Mouse (Mus musculus): Measurements from ENCODE around the gene Crip2. TPM values are rescaled to one million over a fixed set of nuclear protein-coding genes. Genes with fewer than 3 reads are reported as not detected.

The Crip2 gene
- polyA plus RNA-seq, 1 experiment from 2014 or later = 53.8 TPM

GRCm38 (mm10) chr12:113187011-113187375 is 47.0 kb downstream of the Crip2 start:
- no peak overlapping the region for H3K4me3 ChIP-seq (ENCODE audit: low read depth, low read length)
- H3K9ac ChIP-seq (ENCODE audit: low read length) = no peak overlapping the region
- ATAC-seq (ENCODE audit: insufficient number of reproducible peaks, low FRiP score, low TSS enrichment, low read depth) (no peak), DNase-seq (ENCODE audit: low spot score) (no peak)
- peaks cover 7% of the 10 kb centered on the region; the same call in 1 of the 2 replicates for H3K27me3 ChIP-seq (ENCODE audit: control insufficient read depth, insufficient read depth, low read length)
- H3K4me1 ChIP-seq (ENCODE audit: control insufficient read depth, insufficient read depth, low read length) = peaks cover 10% of the 10 kb centered on the region; the same call in 1 of the 2 replicates
- WGBS = 46% methylated on average over 4 of the region's 4 CpGs
- no peaks in the 10 kb centered on the region; the same call in 1 of the 2 replicates for H3K36me3 ChIP-seq (ENCODE audit: control insufficient read depth, insufficient read depth, low read length)
- no peak overlapping the region for H3K27ac ChIP-seq (replicated peaks; ENCODE audit: low read depth, low read length)
- peak overlapping the region; percentile 81 for H3K4me2 ChIP-seq (ENCODE audit: low read depth, severe bottlenecking)
- no peaks in the 10 kb centered on the region for H3K9me3 ChIP-seq (ENCODE audit: control insufficient read depth, low read length)

GRCm38 (mm10) chr12:113187584-113188295 is 47.7 kb downstream of the Crip2 start:
- no peaks in the 10 kb centered on the region; the same call in 1 of the 2 replicates for H3K36me3 ChIP-seq (ENCODE audit: control insufficient read depth, insufficient read depth, low read length)
- peaks cover 10% of the 10 kb centered on the region; the same call in 1 of the 2 replicates for H3K4me1 ChIP-seq (ENCODE audit: control insufficient read depth, insufficient read depth, low read length)
- H3K4me2 ChIP-seq (ENCODE audit: low read depth, severe bottlenecking) = peak overlapping the region; percentile 81
- ATAC-seq (ENCODE audit: insufficient number of reproducible peaks, low FRiP score, low TSS enrichment, low read depth) (no peak; the same call in 1 of the 2 replicates), DNase-seq (ENCODE audit: low spot score) (peak; percentile 92)
- no peaks in the 10 kb centered on the region for H3K9me3 ChIP-seq (ENCODE audit: control insufficient read depth, low read length)
- no peak overlapping the region for H3K27ac ChIP-seq (replicated peaks; ENCODE audit: low read depth, low read length)
- H3K9ac ChIP-seq (ENCODE audit: low read length) = no peak overlapping the region
- 3% methylated on average over 56 of the region's 56 CpGs for WGBS
- H3K4me3 ChIP-seq (ENCODE audit: low read depth, low read length) = peak overlapping the region; percentile 28
- peaks cover 7% of the 10 kb centered on the region; the same call in 1 of the 2 replicates for H3K27me3 ChIP-seq (ENCODE audit: control insufficient read depth, insufficient read depth, low read length)

- ATAC-seq (ENCODE audit: insufficient number of reproducible peaks, low FRiP score, low TSS enrichment, low read depth) (no peak), DNase-seq (ENCODE audit: low spot score) (no peak)
- Histone ChIP-seq H3K27ac (replicated peaks; ENCODE audit: low read depth, low read length) (no peak overlapping the region), H3K9ac (ENCODE audit: low read length) (no peak overlapping the region), H3K4me2 (ENCODE audit: low read depth, severe bottlenecking) (peak overlapping the region; percentile 81; the same call in 1 of the 2 replicates), H3K27me3 (ENCODE audit: control insufficient read depth, insufficient read depth, low read length) (peaks cover 7% of the 10 kb centered on the region; the same call in 1 of the 2 replicates), H3K9me3 (ENCODE audit: control insufficient read depth, low read length) (no peaks in the 10 kb centered on the region), H3K36me3 (ENCODE audit: control insufficient read depth, insufficient read depth, low read length) (no peaks in the 10 kb centered on the region; the same call in 1 of the 2 replicates), H3K4me3 (ENCODE audit: low read depth, low read length) (no peak overlapping the region), H3K4me1 (ENCODE audit: control insufficient read depth, insufficient read depth, low read length) (peaks cover 10% of the 10 kb centered on the region; the same call in 1 of the 2 replicates)
- WGBS = 87% methylated on average over 51 of the region's 51 CpGs
Measured at GRCm38 (mm10) chr12:113188349-113189055, 48.5 kb downstream of the Crip2 start.

GRCm38 (mm10) chr12:113193423-113193822 is 53.4 kb downstream of the Crip2 start:
- no peak overlapping the region for H3K4me3 ChIP-seq (ENCODE audit: low read depth, low read length)
- no peaks in the 10 kb centered on the region for H3K9me3 ChIP-seq (ENCODE audit: control insufficient read depth, low read length)
- 49% methylated on average over 2 of the region's 2 CpGs for WGBS
- no peaks in the 10 kb centered on the region for H3K27me3 ChIP-seq (ENCODE audit: control insufficient read depth, insufficient read depth, low read length)
- no peaks in the 10 kb centered on the region for H3K4me1 ChIP-seq (ENCODE audit: control insufficient read depth, insufficient read depth, low read length)
- H3K27ac ChIP-seq (replicated peaks; ENCODE audit: low read depth, low read length) = no peak overlapping the region
- H3K36me3 ChIP-seq (ENCODE audit: control insufficient read depth, insufficient read depth, low read length) = no peaks in the 10 kb centered on the region; the same call in 1 of the 2 replicates
- no peak overlapping the region for H3K4me2 ChIP-seq (ENCODE audit: low read depth, severe bottlenecking)
- ATAC-seq (ENCODE audit: insufficient number of reproducible peaks, low FRiP score, low TSS enrichment, low read depth) (no peak), DNase-seq (ENCODE audit: low spot score) (no peak)
- no peak overlapping the region for H3K9ac ChIP-seq (ENCODE audit: low read length)

Other genes starting within 250 kb of the Crip2 start
- 4.0 and 4.7 TPM in 2 replicates for gene Jag2, start 210.5 kb upstream of the Crip2 start, polyA plus RNA-seq (2014; fragmentation: Nextera tagmentation; extraction: Ambion mirVana)
- 87.9 and 90.1 TPM in 2 replicates for gene Nudt14, start 198.1 kb upstream of the Crip2 start, polyA plus RNA-seq (2014; fragmentation: Nextera tagmentation; extraction: Ambion mirVana)
- gene Btbd6, start 163.8 kb upstream of the Crip2 start, polyA plus RNA-seq (2014; fragmentation: Nextera tagmentation; extraction: Ambion mirVana) = 26.4 and 27.4 TPM in 2 replicates
- gene Brf1, start 139.5 kb upstream of the Crip2 start, polyA plus RNA-seq (2014; fragmentation: Nextera tagmentation; extraction: Ambion mirVana) = 58.8 and 63.0 TPM in 2 replicates
- gene Pacs2, start 125.7 kb upstream of the Crip2 start, polyA plus RNA-seq (2014; fragmentation: Nextera tagmentation; extraction: Ambion mirVana) = 11.7 and 13.5 TPM in 2 replicates
- 0.21 TPM in 1 of 2 replicates, not detected in the other for gene Tex22, start 65.7 kb upstream of the Crip2 start, polyA plus RNA-seq (2014; fragmentation: Nextera tagmentation; extraction: Ambion mirVana)
- gene Mta1, start 42.0 kb upstream of the Crip2 start, polyA plus RNA-seq (2014; fragmentation: Nextera tagmentation; extraction: Ambion mirVana) = 24.2 and 26.4 TPM in 2 replicates
- 56.2 and 62.8 TPM in 2 replicates for gene Crip1, start 6.1 kb downstream of the Crip2 start, polyA plus RNA-seq (2014; fragmentation: Nextera tagmentation; extraction: Ambion mirVana)
- 39.9 and 41.3 TPM in 2 replicates for gene Tedc1, start 16.2 kb downstream of the Crip2 start, polyA plus RNA-seq (2014; fragmentation: Nextera tagmentation; extraction: Ambion mirVana)
- gene Tmem121, start 45.7 kb downstream of the Crip2 start, polyA plus RNA-seq (2014; fragmentation: Nextera tagmentation; extraction: Ambion mirVana) = 8.0 and 12.0 TPM in 2 replicates

Measured in limb, embryonic 11.5 days (tissue).